Mouse (Mus musculus) induced T-regulatory cell, adult 2 months (primary cell): ENCODE results near the gene Wee2.

Experiments used
- DNase-seq: peaks from one replicate; pipeline ENCODE4 v3.0.0-alpha.2; 2012; ENCODE audit warnings: low read depth

The Wee2 gene

DNA sequence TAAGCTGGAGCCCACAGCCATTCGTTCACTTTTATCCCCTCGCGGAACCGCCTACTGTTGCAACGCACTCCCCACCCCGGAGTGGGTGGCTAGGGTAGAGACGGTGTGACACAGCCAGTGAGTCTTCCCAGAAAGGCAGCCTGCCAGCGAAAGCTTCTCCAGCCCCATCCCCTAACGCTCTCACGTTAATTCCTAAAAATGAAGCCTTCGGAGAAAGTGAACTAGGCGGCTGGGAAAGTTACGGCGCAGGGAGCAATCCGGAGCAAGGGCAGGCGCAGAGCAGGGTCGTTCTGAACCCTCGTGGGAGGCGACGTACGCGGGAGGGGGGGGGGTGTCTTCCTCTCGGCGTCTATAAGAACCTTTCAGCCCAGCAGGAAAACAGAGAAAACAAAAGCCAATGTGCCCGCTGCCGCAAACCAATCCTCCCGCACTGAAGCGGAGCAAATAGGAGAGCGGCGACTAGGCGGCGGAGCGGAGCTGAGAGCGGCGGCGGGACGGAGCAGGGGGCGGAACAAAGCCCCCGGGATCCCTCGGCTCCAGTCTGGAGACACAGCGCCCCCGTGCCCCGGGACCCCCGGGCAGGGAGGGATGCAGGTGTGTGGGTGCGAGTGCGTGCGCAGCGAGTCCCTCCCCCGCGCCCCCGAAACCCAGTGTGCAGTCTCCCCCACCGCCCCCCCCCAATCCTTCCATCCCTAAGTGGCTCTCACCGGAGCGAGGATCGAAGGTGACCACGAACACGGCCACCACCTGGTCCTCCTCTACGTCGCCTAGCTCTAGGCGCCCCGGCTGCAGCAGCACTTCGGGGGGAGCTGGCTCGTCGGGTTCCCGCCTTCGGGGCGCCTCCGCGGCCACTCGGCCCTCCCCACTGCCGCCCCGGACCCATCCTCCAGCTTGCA is 3.5 kb upstream of the Wee2 start:
- DNase-seq: peak; percentile 60

DNA sequence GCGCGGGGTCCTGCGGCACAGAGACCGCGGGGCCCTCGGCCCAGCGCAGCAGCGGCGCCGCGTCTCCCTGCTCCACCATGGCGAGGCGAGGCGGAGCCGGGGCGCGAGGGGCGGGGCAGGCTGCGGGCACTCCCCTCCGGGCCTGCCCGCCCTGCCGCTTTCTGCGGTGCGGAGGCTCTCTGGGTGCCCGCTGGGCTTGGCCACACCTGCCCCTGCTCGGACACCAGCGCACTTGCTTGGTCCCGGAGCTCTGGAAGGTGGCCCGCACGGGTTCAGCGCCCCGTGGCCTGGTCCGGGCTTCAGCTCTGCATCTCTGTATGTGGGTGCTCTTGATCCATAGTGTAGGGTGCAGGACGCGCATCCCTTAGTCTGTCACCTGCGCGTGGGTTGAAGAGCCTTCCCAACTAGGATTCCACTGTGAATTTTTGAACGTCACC is 2.8 kb upstream of the Wee2 start, which contains the start of gene E330009J07Rik:
E330009J07Rik (minus strand) TSS at position 89 of the 437 bp plus-strand sequence.
- DNase-seq: peak; percentile 84

DNA sequence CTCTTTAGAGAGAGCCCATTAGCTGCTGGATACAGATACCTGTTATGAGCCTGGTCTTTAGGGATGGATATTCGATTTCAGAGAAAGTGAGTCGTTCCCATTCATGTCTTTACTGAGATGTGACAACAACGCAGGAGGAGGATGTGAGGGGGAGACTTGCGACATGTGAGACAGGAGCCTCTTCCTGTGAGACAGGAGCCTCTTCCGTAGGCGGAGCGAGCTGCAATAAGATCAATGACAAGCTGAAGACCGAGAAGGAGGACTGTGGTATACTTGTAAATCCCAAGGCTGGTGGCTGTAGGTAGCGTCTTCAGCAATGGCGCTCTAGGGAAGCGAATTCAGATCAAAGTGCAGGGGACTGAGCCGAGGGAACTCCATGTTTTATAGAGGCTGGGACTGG is 843 bp downstream of the Wee2 start:
- peak; percentile 74 for DNase-seq

DNA sequence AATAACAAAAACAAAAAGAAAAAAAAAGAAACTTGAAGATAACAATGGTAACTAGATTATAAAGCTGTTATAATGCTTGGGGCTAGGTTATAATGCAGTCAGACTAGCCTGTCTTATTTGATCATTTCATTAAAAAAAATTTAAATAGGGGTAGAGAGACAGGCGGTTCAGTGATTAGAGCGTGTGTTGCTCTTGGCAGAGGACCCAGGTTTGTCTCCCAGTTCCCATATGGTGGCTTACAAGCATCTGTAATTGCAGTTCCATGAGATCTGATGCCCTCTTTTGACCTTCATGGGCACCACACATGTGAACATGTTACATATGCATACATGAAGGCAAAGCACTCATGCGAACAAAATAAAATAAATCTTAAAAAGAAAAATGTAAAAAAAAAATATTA is 2.4 kb downstream of the Wee2 start:
- DNase-seq: no peak

DNA sequence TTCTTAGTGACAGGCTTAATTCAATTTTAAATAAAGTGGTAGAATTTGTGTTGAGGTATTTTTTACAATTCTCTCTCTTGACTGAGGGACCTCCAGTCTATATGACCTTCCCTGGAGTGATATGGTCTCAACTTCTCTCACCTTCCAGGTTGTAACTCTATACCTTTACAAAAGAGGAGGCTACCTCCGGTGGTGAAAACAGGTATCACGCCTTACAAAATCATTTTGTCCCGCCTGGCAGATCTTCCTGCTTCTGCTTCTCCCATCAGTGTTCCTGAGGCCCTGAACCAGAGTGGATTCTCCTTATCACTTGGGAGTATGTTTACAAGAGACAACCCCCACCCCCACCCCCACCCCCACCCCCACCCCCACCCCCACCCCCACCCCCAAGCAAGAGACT is 2.9 kb downstream of the Wee2 start:
- peak; percentile 46 for DNase-seq

DNA sequence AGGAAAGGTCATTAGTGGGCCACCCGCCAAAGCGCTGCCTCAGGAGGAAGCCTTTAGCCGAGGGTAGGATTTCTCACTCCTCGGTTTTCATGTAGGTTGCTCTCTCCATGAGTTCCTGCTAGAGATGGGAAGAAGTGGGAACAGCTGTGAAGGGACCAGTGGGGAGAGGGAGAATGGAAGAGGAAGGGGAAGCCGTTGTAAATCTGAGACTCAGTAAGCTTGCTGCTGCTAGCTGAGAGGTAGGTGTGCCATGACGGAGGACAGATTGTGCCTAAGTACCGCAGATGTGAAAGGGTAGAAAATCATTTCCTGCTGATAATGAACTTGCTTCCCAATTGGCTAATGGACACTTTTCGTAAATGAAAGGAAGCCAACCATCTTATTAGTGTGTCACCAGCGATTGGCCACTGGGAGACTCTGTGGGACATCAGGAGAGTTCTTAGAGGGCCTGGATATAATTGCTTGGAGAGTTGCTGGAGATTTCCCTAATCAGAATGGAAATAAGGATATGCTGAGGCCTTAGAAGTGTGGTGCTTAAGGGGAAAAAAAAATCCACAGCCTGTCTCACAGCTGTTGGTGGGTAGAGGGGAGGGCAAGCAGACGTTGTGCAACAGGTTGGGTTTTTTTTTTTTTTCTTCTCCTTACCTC is 4.5 kb downstream of the Wee2 start:
- no peak for DNase-seq

DNA sequence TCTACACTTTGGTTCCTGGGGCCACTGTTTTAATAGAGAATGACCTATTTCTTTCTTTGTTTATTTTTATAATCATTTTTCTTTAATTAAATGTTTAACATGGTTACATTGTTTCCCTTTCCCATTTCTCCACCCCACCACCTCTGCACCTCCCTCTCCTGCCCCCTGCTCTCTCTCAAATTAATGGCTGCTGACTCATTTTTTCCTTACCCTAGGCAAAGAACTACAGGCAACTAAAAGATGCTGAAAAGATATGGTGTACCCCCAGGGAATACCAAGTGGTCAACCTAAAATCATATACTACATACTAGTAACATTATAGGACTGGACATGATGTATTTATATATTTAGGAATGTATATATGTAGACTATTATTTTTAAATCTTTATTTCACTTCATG is 9.7 kb downstream of the Wee2 start:
- no peak for DNase-seq

DNA sequence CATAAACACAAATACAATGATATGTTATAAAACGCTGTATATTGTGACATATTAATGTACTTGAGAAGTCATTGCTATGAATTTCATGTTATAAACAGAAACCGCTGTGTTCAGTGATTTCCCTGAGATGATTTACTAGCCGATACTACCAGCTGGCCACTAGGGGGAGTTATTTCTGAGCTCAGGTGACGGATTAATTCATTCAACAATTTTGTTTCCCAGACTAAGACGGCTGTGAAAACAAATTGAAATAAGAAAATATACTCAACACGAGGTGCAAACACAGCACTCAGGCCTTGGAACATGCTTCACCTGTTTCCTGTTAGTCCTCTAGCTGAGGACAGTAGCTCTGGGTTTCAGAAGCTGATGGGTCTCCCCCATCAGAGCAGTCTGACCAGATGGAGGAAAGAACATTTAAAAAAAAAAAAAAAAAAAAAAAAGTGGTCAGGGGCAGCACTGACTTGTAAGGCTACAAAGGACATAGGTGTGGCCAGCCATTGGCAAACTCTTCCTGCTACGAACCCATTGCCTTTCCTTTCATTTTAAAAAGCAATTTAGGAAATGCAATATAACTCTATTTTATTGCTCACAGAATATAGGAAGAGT is 15.7 kb downstream of the Wee2 start:
- peak; percentile 66 for DNase-seq

DNA sequence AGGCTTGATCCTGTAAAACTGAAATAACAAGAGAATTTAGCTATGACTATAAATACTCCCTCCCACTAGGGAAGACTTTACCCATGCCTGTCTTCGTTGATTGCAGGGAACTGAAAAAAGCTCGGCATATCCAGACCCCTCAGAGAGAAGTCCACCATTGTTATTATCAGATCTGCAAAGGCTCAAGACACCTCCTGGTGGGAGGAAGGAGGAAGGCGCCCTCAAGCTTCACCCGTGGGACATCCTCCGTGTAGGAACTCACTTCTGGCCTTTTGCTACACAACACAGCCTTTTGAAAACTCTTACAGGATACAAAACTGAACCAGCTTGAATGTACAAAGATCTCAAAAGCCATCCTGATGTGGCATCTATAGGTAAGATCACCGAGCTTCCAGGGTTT is 26.8 kb downstream of the Wee2 start:
- DNase-seq: peak; percentile 40

DNA sequence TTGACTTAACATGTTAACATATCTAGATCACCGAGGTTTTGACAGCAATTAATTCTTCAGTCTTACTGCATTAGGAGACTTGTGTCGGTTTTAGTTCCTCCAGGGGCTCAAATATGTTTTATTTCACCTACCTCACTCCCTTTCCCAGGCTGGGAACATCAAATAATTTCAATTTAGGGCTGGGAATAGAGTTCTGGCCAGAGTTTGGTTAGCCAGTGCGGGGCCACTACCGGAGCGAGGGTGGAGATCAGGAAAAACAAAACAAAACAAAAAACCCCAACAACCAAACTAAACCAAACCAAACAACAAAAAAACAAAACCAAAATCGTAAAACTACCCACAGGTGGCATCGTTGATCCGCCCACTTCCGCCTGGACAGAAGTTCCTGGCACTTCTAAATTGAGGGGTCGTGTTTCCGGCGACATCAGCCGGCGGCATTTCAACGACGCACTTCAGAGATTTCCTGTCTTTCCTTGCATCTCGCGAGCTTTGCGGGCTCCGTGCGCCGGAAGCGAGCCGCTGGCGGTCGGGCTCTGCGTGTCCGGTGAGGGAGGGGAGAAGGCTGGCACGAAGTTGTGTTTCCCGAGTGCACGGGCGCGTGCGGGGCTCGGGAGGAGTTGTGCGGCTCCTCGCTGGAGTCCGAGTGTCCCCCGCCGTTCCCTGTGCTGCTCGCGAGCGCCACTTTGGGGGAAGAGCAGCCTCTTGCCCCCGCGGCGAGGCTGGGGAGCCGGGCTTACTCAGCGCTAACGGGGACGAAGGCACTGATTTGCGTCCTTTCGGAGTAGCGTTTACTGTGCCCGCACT is 32.2 kb downstream of the Wee2 start, which contains the start of gene Ssbp1:
Ssbp1 (plus strand) TSS at position 437 of the 804 bp plus-strand sequence.
- peak; percentile 97 for DNase-seq

DNA sequence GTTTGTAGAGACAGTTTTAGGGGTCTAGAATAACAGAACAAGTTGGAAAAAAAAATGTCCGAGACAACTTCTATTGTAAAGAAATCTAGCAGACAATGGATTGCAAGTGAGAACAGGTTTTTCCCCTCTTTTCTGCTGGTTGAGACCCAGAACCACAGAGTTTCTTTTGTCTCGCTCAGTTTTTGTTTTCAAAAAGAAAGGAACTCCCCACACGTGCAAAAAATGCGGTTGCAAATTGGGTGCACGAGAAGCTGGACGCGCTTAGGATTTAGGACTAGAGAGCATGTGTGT is 32.8 kb downstream of the Wee2 start:
- DNase-seq: no peak

DNA sequence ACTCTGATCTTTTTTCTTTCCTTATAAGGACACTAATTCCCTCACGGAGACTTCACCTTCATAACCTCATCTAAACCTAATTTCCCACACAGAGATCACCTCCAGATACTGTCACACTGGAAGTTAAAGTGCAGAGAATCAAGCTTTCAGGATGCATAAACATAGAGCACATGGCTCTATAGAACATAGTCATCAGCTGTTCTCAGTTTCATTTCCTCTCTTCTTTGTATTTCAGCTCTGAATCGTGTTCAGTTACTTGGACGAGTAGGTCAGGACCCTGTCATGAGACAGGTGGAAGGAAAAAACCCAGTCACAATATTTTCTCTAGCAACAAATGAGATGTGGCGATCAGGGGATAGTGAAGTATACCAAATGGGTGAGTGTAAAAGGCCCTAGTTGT is 37.2 kb downstream of the Wee2 start:
- no peak for DNase-seq

DNA sequence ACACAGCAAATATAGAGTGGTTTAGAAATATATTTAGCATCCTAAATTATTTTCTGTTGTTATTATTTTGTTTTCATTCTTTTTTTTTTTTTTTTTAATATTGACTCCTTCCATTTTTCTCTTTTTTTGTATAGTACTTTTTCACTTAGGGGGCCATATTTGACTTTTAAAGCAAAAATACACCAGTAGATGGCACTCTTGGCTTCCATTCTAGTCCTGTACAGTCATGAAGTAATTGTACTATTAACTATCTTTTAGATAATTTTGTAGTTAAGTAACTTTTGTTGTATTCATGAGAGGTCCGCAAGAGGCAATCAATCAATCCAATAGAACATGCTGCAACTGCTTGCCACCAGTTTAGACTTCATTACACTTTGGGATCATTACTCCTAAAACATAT is 40.8 kb downstream of the Wee2 start:
- peak; percentile 59 for DNase-seq

DNA sequence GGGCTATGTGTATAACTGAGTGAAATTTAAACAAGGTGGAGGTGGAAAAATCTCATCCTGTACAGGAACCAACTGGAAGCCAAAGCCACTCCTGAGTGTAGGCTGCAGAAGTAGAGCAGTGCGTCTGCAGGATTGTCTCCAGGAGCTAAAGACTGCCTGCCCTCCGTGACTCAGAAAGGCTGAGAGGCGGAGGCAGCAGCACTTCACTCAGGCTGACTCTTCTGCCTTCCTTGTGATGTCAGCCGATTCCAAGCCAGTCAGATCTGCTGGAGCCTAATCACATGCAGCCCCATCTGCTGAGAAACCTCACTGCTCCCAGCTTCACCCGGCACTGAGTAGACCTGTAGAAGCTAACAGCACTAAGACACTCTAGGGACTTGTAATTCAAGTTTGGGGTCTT is 43.4 kb downstream of the Wee2 start:
- no peak for DNase-seq

DNA sequence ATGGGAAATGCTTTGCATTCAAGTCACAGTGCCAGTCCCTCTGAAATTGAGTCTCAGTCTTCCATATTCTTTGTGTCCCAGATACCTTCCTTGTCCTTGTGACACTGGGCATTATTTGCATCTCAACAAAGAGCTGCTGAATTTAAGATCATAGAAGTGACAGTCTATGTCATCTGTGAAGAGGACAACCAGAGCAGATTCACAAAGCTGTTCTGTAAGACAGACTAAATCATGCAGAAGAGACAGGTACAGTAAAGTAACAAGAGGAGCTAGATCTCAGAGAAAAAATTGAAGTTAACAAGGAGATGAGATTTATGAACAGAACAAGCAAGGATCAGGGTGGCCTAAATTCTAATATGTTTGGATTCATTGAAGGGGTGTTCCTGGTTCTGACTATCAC is 52.0 kb downstream of the Wee2 start, which contains the start of gene Tas2r137:
Tas2r137 (plus strand) TSS at position 301 of the 400 bp plus-strand sequence.
- DNase-seq: no peak

DNA sequence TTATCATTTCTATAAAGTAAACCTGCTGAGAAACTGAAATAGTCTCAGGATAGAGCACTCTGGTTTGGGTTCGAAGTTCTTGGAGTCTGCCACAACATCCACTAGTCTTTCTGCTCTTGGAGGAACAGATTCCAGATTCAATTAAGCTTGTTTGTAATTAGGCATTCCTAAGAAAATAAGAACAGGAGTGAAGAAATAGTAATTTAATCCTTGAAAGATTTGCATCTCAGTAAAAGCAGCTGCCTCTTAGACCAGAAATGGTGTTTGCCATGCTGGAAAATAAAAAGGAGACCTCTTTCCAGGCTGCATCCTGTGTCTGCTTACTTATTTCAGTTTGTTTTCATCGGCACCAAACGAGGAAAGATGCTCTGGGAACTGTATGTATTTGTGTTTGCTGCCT is 54.3 kb downstream of the Wee2 start, which contains the start of gene Tas2r108:
Tas2r108 (plus strand) TSS at position 301 of the 400 bp plus-strand sequence.
- no peak for DNase-seq
